Mouse (Mus musculus) frontal cortex, adult 2 months (tissue): ENCODE data around the gene Cyb5r1. TPM values are rescaled to one million over a fixed set of nuclear protein-coding genes. Genes with fewer than 3 reads are reported as not detected.

Source experiments
- DNase-seq, 2 experiments: peaks; one replicate each; pipeline ENCODE4 v3.0.0; 2022; ENCODE audit warnings: low spot score in 1 of 2; ENCODE audit errors: extremely low spot score in 1 of 2
- polyA plus RNA-seq: library from polyadenylated mRNA; depleted of rRNA; stranded (reverse); fragments of >200 nt; gene quantifications from 2 replicates; pipeline ENCODE4 v1.2.3, GENCODE M21; 2012; rRNA removed

Cyb5r1 gene
- polyA plus RNA-seq, 1 experiment = 15.9 TPM

DNA sequence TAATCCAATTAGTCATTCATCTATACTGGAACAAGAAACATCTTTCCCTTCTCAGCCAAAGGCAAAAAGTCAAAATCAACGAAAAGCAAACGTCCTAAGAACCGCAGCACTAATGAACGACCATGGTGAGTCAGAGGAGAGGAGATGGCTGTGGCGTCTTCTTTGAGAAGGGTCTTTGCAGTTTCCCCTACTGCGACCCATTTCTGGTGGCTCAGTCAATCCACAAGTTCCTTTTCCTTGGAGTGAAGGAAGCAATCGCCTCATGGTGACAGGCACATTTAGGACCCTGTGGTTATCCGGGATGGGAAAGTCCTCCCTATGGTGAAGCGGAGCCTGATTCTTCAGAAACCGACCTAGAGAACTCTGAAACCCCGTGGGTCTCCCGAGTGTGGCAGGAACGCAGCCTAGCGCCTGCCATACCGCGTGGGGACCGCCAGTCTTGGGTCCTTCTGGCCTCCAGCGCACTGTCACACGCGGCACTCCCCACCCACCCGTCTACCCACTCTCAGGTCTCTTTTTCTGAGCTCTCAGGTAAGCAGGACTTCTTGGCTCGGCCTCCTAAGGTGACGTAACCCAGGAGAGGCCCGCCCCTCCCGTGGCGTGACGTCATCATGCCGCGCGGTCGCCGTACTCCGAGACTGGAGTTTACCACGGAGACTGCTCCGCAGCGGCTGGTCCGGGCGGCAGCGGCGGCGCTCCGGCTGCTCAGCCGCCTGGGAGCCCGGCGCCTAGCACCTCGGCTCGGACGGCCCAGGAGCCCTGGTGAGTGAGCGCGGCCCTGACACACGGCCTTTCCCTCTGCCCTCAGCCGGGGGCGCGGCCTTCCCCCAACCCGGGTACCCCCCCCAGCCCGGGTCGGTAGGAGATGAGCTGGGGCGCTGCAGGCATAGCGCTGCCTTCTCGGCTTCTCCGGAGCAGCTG, 49.8 kb downstream of the Cyb5r1 start, which contains the start of gene Klhl12:
TSS of gene Klhl12 (plus strand) at position 628 of the 921 bp plus-strand sequence.
- peak; percentile 89 to 97 for DNase-seq

DNA sequence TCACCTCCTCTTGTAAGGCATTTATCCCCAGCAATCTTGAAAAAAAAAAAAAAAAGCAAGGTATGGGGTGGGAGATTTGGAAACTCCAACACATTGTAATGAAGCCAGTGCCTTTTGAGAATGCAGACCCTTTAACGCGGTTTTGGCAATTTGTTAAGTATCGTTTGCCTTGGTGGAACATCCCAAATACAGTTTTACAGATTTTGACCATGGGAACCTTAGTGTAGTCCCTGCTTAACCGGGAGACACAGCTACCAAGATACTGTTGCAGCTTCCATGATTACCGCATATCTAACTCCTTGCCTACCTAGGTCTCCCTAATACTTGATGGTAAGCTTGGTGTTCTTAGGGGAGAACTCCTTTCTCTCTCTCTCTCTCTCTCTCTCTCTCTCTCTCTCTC, 50.7 kb downstream of the Cyb5r1 start:
- DNase-seq = no peak

DNA sequence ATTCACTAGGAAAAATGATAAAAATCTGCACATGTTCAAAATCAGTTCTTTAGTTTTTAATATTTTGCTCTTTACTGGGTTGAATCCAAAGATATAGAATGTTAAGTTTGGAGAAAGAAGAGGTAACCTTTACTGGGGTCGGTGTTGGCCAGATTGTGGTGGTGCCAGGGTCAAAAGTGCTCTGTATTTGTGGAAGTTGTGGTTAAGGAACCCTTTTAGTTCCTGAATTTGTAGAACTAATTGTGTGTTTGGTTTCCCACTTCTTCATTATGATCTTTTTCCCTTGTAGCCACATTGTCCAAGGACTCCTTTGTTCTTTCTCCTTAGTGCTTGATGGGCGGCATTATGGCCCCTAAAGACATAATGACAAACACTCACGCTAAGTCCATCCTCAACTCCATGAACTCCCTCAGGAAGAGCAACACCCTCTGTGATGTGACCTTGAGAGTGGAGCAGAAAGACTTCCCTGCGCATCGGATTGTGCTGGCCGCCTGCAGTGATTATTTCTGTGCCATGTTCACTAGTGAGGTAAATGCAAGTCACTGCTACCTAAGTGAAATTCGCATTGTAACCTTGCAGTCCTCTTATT, 52.9 kb downstream of the Cyb5r1 start:
- no peak for DNase-seq

DNA sequence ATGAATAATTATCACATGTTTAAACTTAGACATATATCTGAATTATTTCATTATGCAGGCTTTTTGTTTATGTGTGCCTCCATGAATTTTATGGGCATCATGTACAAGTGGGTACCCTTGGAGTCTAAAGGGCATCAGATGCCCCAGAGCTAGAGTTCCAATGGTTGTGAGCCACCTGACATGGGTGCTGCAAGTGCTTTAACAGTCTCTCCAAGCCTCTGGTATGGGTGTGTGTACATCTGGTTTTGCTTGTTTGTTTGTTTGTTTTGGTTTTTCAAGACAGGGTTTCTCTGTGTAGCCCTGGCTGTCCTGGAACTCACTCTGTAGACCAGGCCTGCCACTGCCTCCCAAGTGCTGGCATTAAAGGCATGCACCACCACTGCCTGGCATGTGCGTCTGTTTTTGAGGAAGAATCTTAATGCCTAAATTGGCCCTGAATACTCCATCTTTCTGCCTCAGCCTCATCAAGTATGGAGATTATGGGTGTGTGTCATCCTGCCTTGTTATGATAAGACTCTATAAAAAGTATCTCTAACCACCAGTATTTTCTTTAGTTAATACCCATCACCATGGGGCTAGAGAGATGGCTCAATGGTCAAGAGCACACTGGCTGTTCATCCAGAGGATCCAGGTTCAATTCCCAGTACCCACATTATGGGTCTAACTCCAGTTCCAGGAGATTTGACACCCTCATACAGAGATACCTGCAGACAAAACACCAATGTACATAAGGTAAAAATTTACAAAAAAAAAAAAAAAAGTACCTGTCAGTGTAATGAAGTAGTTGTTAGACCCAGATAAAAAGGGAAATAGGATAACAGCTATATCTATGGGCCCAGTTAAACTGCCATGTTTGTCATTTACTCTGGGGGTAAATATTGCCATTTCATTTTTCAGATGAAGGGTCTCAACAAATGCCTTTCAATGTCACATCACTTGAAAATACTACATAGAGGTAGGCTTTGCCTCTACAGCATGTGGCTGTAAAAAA, 55.2 kb downstream of the Cyb5r1 start:
- no peak for DNase-seq

Other genes with a start within 250 kb of the Cyb5r1 start
- 23.1 and 23.6 TPM in 2 replicates for gene Chil1, start 223.4 kb upstream of the Cyb5r1 start, polyA plus RNA-seq
- gene Mybph, start 212.1 kb upstream of the Cyb5r1 start, polyA plus RNA-seq = 0.50 and 1.0 TPM in 2 replicates
- gene Adora1, start 170.1 kb upstream of the Cyb5r1 start, polyA plus RNA-seq = 87.1 and 88.6 TPM in 2 replicates
- 0.14 and 0.15 TPM in 2 replicates for gene Myog, start 115.6 kb upstream of the Cyb5r1 start, polyA plus RNA-seq
- 49.4 TPM in 2 replicates for gene Ppfia4, start 72.6 kb upstream of the Cyb5r1 start, polyA plus RNA-seq
- gene Tmem183a, start 43.6 kb upstream of the Cyb5r1 start, polyA plus RNA-seq = 54.0 and 62.4 TPM in 2 replicates
- gene 4933406M09Rik, start 19.6 kb upstream of the Cyb5r1 start, polyA plus RNA-seq = not detected in 2 replicates
- gene Adipor1, start 9.8 kb downstream of the Cyb5r1 start, polyA plus RNA-seq = 60.4 and 64.3 TPM in 2 replicates
- 26.5 and 28.4 TPM in 2 replicates for gene Klhl12, start 50.0 kb downstream of the Cyb5r1 start, polyA plus RNA-seq
- 28.2 and 29.4 TPM in 2 replicates for gene Rabif, start 89.1 kb downstream of the Cyb5r1 start, polyA plus RNA-seq
- gene Mgat4e, start 144.1 kb downstream of the Cyb5r1 start, polyA plus RNA-seq = 0.08 TPM in 1 of 2 replicates, not detected in the other
- gene Kdm5b, start 154.6 kb downstream of the Cyb5r1 start, polyA plus RNA-seq = 29.9 and 31.5 TPM in 2 replicates
- gene Syt2, start 241.1 kb downstream of the Cyb5r1 start, polyA plus RNA-seq = 5.5 and 8.9 TPM in 2 replicates